ENCODE assay signal across 7 mouse cellular contexts in genomic region chr9:78477021-78477551, GRCm38 (mm10). TPM values are rescaled to one million over a fixed set of nuclear protein-coding genes. Genes with fewer than 3 reads are reported as not detected.
DNase-seq lines count a peak whose midpoint lies in the region; ATAC-seq lines count a peak whose summit lies in the region.

No protein-coding gene starts in this region.

- peaks cover 44% of the 10 kb centered on the region for H3K36me3 ChIP-seq in hindbrain, embryonic 15.5 days
- H3K36me3 ChIP-seq in midbrain, embryonic 13.5 days: peaks cover 62% of the 10 kb centered on the region

- no peaks in the 10 kb centered on the region for H3K9me3 ChIP-seq in hindbrain, embryonic 15.5 days
- H3K9me3 ChIP-seq in midbrain, embryonic 13.5 days: no peaks in the 10 kb centered on the region

- 0 out of 2 replicates have a peak overlapping the region, but pooled peaks have one; percentile 9 for H3K4me2 ChIP-seq in hindbrain, embryonic 15.5 days
- no peak overlapping the region for H3K4me2 ChIP-seq in midbrain, embryonic 13.5 days (replicated peaks)

- H3K9ac ChIP-seq in hindbrain, embryonic 15.5 days: no peak overlapping the region
- no peak overlapping the region for H3K9ac ChIP-seq in midbrain, embryonic 13.5 days (replicated peaks)

- no peaks in the 10 kb centered on the region for H3K27me3 ChIP-seq in hindbrain, embryonic 15.5 days
- H3K27me3 ChIP-seq in midbrain, embryonic 13.5 days: no peaks in the 10 kb centered on the region

- WGBS in hindbrain, embryonic 15.5 days: 5% methylated on average over 5 of the region's 5 CpGs
- 3% methylated on average over 5 of the region's 5 CpGs for WGBS in midbrain, embryonic 13.5 days

- peaks cover 31% of the 10 kb centered on the region for H3K4me1 ChIP-seq in hindbrain, embryonic 15.5 days (replicated peaks)
- H3K4me1 ChIP-seq in midbrain, embryonic 13.5 days (replicated peaks): peaks cover 27% of the 10 kb centered on the region

- no peak overlapping the region for H3K4me3 ChIP-seq in hindbrain, embryonic 15.5 days
- H3K4me3 ChIP-seq in midbrain, embryonic 13.5 days (replicated peaks): 0 out of 2 replicates have a peak overlapping the region, but pooled peaks have one; percentile 4

- H3K27ac ChIP-seq in hindbrain, embryonic 15.5 days (replicated peaks): 0 out of 2 replicates have a peak overlapping the region, but pooled peaks have one; percentile 12
- H3K27ac ChIP-seq in midbrain, embryonic 13.5 days: peak overlapping the region; percentile 51; the same call in 1 of the 2 replicates

- no peak for ATAC-seq in hindbrain, embryonic 15.5 days (ENCODE audit: low FRiP score, low read depth)
- no peak for ATAC-seq in midbrain, embryonic 13.5 days

- DNase-seq in 3134 (ENCODE audit: extremely low read depth, insufficient read length, low spot score): peak; percentile 35
- peak; percentile 73 for DNase-seq in 3T3-L1 (ENCODE audit: low read depth, low spot score)
- DNase-seq in embryo, embryonic 11 days: peak; percentile 74
- no peak for DNase-seq in urinary bladder, postnatal 36 days (ENCODE audit: low spot score in 2 of 2)
- DNase-seq in ovary, postnatal 36 days (ENCODE audit: low spot score): no peak

RNA-seq across cellular contexts. Expression of gene Eef1a1, which starts 11.9 kb away (rescaled TPM):
- polyA plus RNA-seq in hindbrain, embryonic 15.5 days (2015; fragmentation: Nextera tagmentation; extraction: Ambion mirVana): 2,946 and 3,077 TPM in 2 replicates
- 3,693 and 3,771 TPM in 2 replicates for polyA plus RNA-seq in midbrain, embryonic 13.5 days (2015; fragmentation: Nextera tagmentation; extraction: Ambion mirVana)

RNA-seq across cellular contexts. Expression of gene Gm17324, which starts 28.5 kb away (rescaled TPM):
- polyA plus RNA-seq in hindbrain, embryonic 15.5 days (2015; fragmentation: Nextera tagmentation; extraction: Ambion mirVana): 1.9 and 2.9 TPM in 2 replicates
- polyA plus RNA-seq in midbrain, embryonic 13.5 days (2015; fragmentation: Nextera tagmentation; extraction: Ambion mirVana): 0.58 and 1.0 TPM in 2 replicates

RNA-seq across cellular contexts. Expression of gene Mto1, which starts 29.1 kb away (rescaled TPM):
- 28.6 and 30.5 TPM in 2 replicates for polyA plus RNA-seq in hindbrain, embryonic 15.5 days (2015; fragmentation: Nextera tagmentation; extraction: Ambion mirVana)
- polyA plus RNA-seq in midbrain, embryonic 13.5 days (2015; fragmentation: Nextera tagmentation; extraction: Ambion mirVana): 25.4 and 26.3 TPM in 2 replicates

RNA-seq across cellular contexts. Expression of gene Cgas, which starts 34.0 kb away (rescaled TPM):
- polyA plus RNA-seq in hindbrain, embryonic 15.5 days (2015; fragmentation: Nextera tagmentation; extraction: Ambion mirVana): 0.58 and 0.80 TPM in 2 replicates
- polyA plus RNA-seq in midbrain, embryonic 13.5 days (2015; fragmentation: Nextera tagmentation; extraction: Ambion mirVana): 0.46 and 0.51 TPM in 2 replicates

Comparison
In these comparisons a context has a peak if more than half of its experiments do, and no peak if none do; other contexts are left out.
1. DNase-seq: peak in 3134 (single experiment), 3T3-L1 (single experiment) and embryo, embryonic 11 days (single experiment); none in urinary bladder, postnatal 36 days (0 of 2) and ovary, postnatal 36 days (single experiment).